Mouse (Mus musculus) cerebellum, adult 2 months (tissue): Measurements from ENCODE around the gene Tmcc1.

Experiments used
- CTCF ChIP-seq: fragments of 200-500 bp; IDR thresholded peaks from 2 replicates; pipeline ENCODE4 v1.5.1; 2011; ENCODE audit warnings: low read depth, mild to moderate bottlenecking, control low read depth, low read length, moderate library complexity, borderline replicate concordance; ENCODE audit not compliant: insufficient read depth
- POLR2A ChIP-seq: fragments of 200-500 bp; IDR thresholded peaks from 2 replicates; pipeline ENCODE4 v1.6.1; 2011; ENCODE audit warnings: low read length, control low read depth, borderline replicate concordance; ENCODE audit not compliant: insufficient read depth

DNA sequence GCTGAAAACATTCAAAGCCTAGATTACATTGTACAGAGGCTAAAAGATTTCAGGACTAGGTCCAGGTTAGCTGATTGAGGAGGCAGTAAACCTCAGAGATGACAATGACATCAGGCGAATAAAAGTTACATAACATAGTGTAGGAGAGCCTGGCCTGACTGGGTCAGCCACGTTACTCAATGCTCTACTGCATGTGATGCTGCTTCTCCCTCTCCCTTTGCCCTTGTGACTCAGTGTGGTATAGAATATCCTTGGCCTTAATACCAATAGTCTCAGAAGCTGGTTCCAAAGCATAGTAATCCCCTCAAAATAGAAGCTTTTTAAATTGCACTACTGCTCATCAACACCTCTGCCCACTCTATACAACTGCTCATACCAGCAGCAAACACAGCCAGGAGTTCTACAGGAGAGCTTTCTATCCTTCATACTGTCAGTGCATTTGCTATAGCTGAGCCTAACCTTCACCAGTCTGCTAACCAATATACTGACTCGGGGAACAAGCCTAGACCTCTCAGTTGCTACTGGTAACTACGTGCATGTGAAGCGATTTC lies 155.9 kb downstream of the Tmcc1 start:
- TF ChIP-seq POLR2A (no peak), CTCF (no peak)
